Mouse (Mus musculus) heart, embryonic 11.5 days (tissue): Measurements from ENCODE around the gene Skint7. TPM values are rescaled to one million over a fixed set of nuclear protein-coding genes. Genes with fewer than 3 reads are reported as not detected.
"Not testable (repeated sequence)": the region's sequence is repeated elsewhere in the genome, so short reads cannot be mapped to it uniquely, and the experiment has no call there.

ENCODE experiments used
- ATAC-seq: fragments of 200-750 bp; cut with Nextera tagmentation; replicated peaks from 2 replicates; pipeline ENCODE4 v1.8.0; 2017; ENCODE audit warnings: moderate library complexity; ENCODE audit not compliant: insufficient number of reproducible peaks, low FRiP score, low TSS enrichment
- H3K27ac ChIP-seq: fragments of 300-500 bp; sonication (generic); 2 replicates; pipeline ENCODE4 v1.5.1; 2014; ENCODE audit warnings: mild to moderate bottlenecking, low read depth, low read length
- H3K27me3 ChIP-seq: fragments of 300-500 bp; sonication (generic); 2 replicates; pipeline ENCODE4 v1.6.1; 2014; ENCODE audit warnings: mild to moderate bottlenecking, low read length, mixed read lengths; ENCODE audit not compliant: control insufficient read depth, insufficient read depth
- H3K36me3 ChIP-seq: fragments of 300-500 bp; sonication (generic); 2 replicates; pipeline ENCODE4 v1.6.1; 2014; ENCODE audit warnings: mild to moderate bottlenecking, low read length, moderate library complexity, mixed read lengths; ENCODE audit not compliant: control insufficient read depth, insufficient read depth
- H3K4me1 ChIP-seq: fragments of 300-500 bp; sonication (generic); 2 replicates; pipeline ENCODE4 v1.6.1; 2014; ENCODE audit warnings: low read length; ENCODE audit not compliant: control insufficient read depth, insufficient read depth
- H3K4me2 ChIP-seq: fragments of 300-500 bp; sonication (generic); 2 replicates; pipeline ENCODE4 v1.6.1; 2014; ENCODE audit warnings: mild to moderate bottlenecking, moderate library complexity
- H3K4me3 ChIP-seq: fragments of 300-500 bp; sonication (generic); 2 replicates; pipeline ENCODE4 v1.5.1; 2014; ENCODE audit warnings: low read depth, low read length
- H3K9ac ChIP-seq: fragments of 300-500 bp; sonication (generic); 2 replicates; pipeline ENCODE4 v1.6.1; 2014; ENCODE audit warnings: mild to moderate bottlenecking, low read depth, low read length, moderate library complexity
- H3K9me3 ChIP-seq: fragments of 300-500 bp; sonication (generic); replicated peaks from 2 replicates; pipeline ENCODE4 v1.6.1; 2016; ENCODE audit warnings: low read length; ENCODE audit not compliant: control insufficient read depth
- WGBS: fragments of 180-500 bp; shearing (Covaris S2); extraction: QIAGEN DNeasy Blood & Tissue Kit; methylation state at CpG from one replicate; pipeline ENCODE4 v1.1.7; 2014; ENCODE audit not compliant: insufficient replicate concordance; 5-methylcytosine and 5-hydroxymethylcytosine counted together
- polyA plus RNA-seq: library from polyadenylated mRNA; unstranded; fragments of >200 nt; fragmentation: Nextera tagmentation; extraction: Ambion mirVana; gene quantifications from 2 replicates; pipeline ENCODE4 v1.2.1, GENCODE M21; 2014

Skint7 gene
- not detected in 2 replicates for polyA plus RNA-seq

- no peaks in the 10 kb centered on the region for H3K27me3 ChIP-seq
- 88% methylated on average over 1 of the region's 1 CpGs for WGBS
- no peaks in the 10 kb centered on the region for H3K4me1 ChIP-seq
- H3K9me3 ChIP-seq = no peaks in the 10 kb centered on the region
- H3K4me2 ChIP-seq = no peak within 1 kb of the TSS
- H3K36me3 ChIP-seq = no peaks in the 10 kb centered on the region
- H3K9ac ChIP-seq = no peak within 1 kb of the TSS
- H3K4me3 ChIP-seq = no peak within 1 kb of the TSS
- H3K27ac ChIP-seq = no peak within 1 kb of the TSS
- no peak for ATAC-seq
These were observed at the start of gene Skint7 for GRCm38 (mm10) chr4:111972623-111973022. Gene Skint7 (plus strand): TSS chr4:111972923.

- no peaks in the 10 kb centered on the region for H3K27me3 ChIP-seq
- no peaks in the 10 kb centered on the region for H3K4me1 ChIP-seq
- no peaks in the 10 kb centered on the region for H3K9me3 ChIP-seq
- H3K36me3 ChIP-seq = no peaks in the 10 kb centered on the region
- no peak overlapping the region for H3K4me3 ChIP-seq
- no peak overlapping the region for H3K27ac ChIP-seq
- WGBS = 31% methylated on average over 1 of the region's 1 CpGs
- no peak for ATAC-seq
- H3K9ac ChIP-seq = no peak overlapping the region
- no peak overlapping the region for H3K4me2 ChIP-seq
These were observed 11.4 kb upstream of the Skint7 start for GRCm38 (mm10) chr4:111961309-111961708.

GRCm38 (mm10) chr4:111963241-111963640, 9.5 kb upstream of the Skint7 start:
- ATAC-seq, H3K27me3 ChIP-seq, H3K4me1 ChIP-seq, H3K4me2 ChIP-seq, H3K27ac ChIP-seq, H3K9me3 ChIP-seq, H3K4me3 ChIP-seq, H3K36me3 ChIP-seq, H3K9ac ChIP-seq: not testable (repeated sequence)
- WGBS = 71% methylated on average over 1 of the region's 1 CpGs

- Histone ChIP-seq H3K4me3 (no peak overlapping the region), H3K36me3 (no peaks in the 10 kb centered on the region), H3K4me1 (no peaks in the 10 kb centered on the region), H3K27ac (no peak overlapping the region), H3K9ac (no peak overlapping the region), H3K4me2 (no peak overlapping the region), H3K9me3 (no peaks in the 10 kb centered on the region), H3K27me3 (no peaks in the 10 kb centered on the region)
- 75% methylated on average over 3 of the region's 3 CpGs for WGBS
- ATAC-seq = no peak
These were observed 9.1 kb upstream of the Skint7 start for GRCm38 (mm10) chr4:111963669-111964068.

GRCm38 (mm10) chr4:112005969-112006368, 33.2 kb downstream of the Skint7 start, which contains the start of gene Skint1:
Gene Skint1 (plus strand): TSS chr4:112006269.
- no peak for ATAC-seq
- Histone ChIP-seq H3K4me2 (no peak within 1 kb of the TSS), H3K9ac (no peak within 1 kb of the TSS), H3K9me3 (no peaks in the 10 kb centered on the region), H3K27ac (no peak within 1 kb of the TSS), H3K4me3 (no peak within 1 kb of the TSS), H3K27me3 (no peaks in the 10 kb centered on the region), H3K36me3 (no peaks in the 10 kb centered on the region), H3K4me1 (no peaks in the 10 kb centered on the region)

Other genes starting within 250 kb of the Skint7 start
- gene Slc5a9, start 70.0 kb upstream of the Skint7 start, polyA plus RNA-seq = not detected in 2 replicates
- gene Skint8, start 53.5 kb upstream of the Skint7 start, polyA plus RNA-seq = not detected in 2 replicates
- not detected in 2 replicates for gene Skint1, start 33.3 kb downstream of the Skint7 start, polyA plus RNA-seq
- not detected in 2 replicates for gene Skint4, start 99.1 kb downstream of the Skint7 start, polyA plus RNA-seq